Mouse (Mus musculus) neural tube, embryonic 10.5 days (tissue): ENCODE results near the gene Tmem30c.

Experiments used
- DNase-seq: peaks from one replicate; pipeline ENCODE4 v3.0.0-alpha.2; 2017; ENCODE audit warnings: low spot score; ENCODE audit errors: extremely low spot score

Gene Tmem30c

GRCm38 (mm10) chr16:57292765-57293164, at the start of gene Tmem30c:
Gene Tmem30c (minus strand): TSS chr16:57292865.
- DNase-seq, result no peak

- no peak for DNase-seq
These were observed 47.9 kb upstream of the Tmem30c start for GRCm38 (mm10) chr16:57340613-57340898.

- DNase-seq, result no peak
These were observed 47.3 kb upstream of the Tmem30c start for GRCm38 (mm10) chr16:57339765-57340612.

DNA sequence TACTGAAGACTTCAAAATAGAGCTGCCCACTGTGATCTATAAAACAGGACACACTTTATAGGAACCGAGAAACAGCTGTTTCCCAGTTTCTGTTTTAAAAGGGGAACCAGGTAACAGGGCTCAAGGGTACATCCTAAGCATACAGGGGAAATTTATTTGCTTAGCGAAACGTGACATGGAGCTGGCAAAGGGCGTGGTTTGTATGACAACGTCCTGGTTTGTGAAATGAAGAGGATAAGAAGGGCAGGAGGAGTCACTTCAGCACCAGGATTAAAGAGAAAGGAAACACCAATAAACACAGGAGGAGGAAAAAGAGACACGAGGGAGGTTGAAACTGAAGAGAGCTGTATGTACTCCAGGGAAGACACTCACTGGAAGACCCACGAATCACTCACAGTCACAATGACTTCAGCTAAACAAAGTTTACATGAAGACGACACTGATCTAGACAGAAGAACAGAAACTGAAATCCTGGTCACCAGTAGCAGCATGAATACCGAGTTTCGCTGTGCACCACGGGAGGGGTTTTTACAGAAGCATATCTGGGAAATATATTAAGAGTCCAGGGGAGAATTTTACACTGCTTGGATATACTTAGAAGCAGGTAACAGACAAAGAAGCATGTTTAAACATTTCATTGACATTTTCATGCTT, 44.2 kb upstream of the Tmem30c start:
- no peak for DNase-seq

DNA sequence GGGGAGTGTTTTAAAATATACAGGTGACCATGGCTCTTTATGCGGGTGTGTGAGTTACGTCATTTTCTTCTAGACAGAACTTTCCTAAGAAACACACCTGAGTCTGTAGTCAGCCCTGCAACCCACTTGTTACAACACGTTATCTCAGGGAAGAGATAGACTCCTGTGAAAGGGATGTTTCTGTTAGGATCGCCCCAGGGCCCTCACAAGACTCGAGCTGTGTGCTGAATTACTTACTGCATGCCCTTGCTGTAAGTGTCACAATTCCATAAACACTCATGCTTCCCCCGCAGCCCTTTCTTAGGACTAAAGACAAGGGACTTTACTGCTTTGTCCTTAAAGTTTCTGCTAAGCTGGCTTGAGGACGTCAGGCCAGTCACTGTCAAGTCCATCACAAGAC, 39.6 kb upstream of the Tmem30c start:
- DNase-seq, result no peak

DNA sequence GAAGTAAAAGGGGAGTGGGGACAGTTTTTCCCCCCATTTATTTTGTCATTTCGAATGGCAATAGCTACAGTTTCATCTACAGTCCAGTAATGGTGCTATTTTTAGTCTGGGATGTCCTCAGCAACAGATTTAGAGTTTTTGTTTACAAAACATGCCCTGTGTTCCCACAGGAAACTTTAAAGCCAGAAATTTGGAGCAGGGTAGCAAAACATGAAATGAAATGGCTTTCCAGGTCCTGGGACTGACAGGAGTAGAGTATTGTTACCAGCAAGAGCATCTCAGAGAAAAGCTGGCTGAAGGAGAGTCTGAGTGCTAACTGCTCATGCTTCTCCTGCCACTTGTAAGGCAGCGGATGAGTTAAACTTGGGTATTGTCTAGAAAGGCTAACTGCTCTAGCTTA, 37.4 kb upstream of the Tmem30c start:
- no peak for DNase-seq

GRCm38 (mm10) chr16:57329028-57329427, 36.4 kb upstream of the Tmem30c start:
- no peak for DNase-seq

- DNase-seq, result no peak
These were observed 34.3 kb upstream of the Tmem30c start for GRCm38 (mm10) chr16:57326996-57327395.

DNA sequence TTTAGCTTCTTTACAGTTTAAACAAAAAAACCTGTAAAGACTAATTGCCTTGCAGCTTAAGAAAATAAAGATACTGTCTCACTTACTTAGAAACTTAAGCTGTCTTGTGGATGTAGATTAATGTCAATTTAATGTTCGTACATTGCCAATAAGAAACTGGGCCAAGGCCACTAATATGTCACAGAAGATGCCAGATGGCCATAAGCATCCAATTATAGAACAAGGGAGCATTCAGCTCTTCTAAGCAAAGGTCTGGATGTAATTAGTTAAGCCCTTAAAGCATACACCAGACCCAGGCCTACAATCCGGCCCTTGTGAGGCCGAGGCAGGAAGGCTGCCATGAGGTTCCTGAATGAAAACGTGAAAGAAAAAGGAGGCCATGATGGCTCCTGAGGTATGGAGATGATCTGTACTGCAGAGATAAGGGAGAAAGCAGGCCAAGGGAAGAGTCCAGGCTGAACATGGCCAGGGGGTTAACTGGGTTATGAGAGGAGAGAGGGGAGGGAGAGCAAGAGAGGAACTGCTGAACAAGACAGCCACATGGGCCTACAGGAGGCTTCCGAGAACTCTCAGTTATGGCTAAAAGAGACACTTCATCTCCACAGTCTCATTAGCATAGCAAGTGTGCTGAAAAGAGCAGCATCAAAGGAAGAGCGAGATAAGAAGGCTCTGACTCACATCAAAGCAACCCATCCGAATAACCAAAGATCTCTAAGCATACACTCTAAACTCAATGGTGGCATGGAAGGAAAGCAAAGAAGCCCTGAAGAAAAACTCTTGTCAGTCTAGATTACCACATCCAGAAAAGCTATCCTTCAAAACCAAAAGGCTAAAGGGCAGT, 26.8 kb upstream of the Tmem30c start:
- DNase-seq, result no peak

DNA sequence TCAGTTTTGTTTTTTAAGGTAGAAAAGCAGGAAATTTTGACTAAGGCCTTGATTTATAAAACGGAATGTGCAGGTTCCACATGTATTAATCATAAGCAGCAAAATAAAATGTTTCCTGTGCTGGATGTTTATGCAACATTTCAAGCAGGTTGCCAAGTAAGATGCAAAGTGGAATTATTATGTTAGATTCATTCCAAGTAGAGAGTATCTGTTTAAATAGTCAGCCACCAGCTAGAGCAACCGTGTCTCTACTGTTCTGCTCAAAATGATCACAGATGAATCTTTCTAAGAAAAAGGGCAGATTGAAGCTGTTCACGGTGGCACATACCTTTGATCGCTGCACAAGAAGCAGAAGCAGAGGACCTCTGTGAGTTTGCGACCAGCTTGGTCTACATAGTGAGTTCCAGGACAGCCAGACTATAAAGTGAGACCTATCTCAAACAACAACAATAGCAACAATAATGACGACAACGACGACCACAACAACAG, 26.0 kb upstream of the Tmem30c start:
- DNase-seq, result no peak

DNA sequence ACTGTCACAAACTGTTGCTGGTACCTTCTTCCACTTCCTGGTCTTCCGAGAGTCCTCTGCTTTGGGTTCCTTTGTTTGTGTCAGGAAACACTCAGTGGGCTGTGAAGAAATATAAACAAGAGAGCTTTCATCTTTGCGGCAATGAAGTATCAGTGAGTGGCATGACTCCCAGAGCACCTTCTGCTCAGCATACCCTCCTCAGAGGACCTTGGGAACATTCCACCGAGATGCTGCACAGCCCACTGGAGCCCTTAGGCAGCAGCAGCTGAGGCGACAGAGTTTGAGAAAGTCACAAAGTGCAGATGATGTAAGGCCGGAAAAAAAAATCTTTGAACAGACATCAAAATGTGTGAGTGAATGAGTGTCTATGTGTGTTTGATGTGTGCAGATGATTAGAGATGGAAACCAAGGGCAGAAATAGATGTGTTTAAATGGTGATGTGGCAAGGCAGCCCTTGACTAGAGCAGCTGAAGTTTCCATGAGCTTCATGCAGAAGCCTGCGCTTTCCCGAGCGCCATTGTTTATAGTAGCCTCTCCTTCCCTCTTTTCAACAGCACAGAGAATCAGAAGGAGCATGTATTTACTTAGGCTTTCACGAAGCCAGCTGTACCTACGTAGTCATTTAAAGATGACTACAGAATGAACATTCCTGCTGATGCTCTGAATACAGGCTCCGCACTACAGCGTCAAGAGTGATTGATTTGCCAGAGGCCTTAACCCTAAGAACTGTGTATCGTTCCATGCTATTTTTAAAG, 25.4 kb upstream of the Tmem30c start:
- no peak for DNase-seq

DNA sequence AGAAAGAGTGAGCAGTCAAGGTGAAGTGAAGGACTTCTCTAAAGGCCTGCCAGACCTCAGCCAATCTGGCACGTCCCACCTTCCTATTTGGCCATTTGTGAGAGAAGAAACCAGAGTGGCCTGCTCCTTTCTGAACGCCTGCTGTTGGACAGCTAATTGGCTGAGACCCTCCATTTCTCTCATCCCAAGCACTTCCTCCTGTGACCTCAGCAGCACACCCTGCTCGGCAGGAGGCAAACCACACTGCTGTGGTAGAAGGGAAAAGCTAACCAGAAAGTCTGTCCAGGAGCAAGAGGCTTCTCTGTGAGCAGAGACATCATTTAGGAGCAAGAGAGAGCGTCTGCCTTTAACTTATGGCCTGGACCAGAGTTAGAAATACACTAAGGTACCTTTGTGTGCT, 24.5 kb upstream of the Tmem30c start:
- no peak for DNase-seq

- DNase-seq, result no peak
These were observed 22.4 kb upstream of the Tmem30c start for GRCm38 (mm10) chr16:57315026-57315425.

- no peak for DNase-seq
These were observed 21.6 kb upstream of the Tmem30c start for GRCm38 (mm10) chr16:57314236-57314635.

DNA sequence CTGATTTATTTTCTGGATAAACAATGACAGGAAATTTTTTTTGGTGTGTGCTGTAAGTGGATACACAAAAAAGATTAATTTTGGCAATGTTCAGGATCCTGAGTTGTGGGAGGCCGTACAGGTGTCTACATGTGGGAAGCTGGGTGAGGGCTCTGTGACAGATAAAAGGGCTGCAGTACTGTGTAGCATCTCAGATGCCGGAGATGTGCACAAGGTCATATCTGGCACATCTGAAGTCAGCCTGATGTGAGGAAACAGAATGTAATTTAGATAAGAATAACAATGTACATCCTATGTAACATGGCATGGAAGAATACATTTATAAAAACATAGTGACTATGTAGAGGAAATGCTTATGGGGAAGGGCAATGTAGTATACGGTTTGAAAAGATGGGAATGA, 20.8 kb upstream of the Tmem30c start:
- no peak for DNase-seq

- no peak for DNase-seq
These were observed 19.5 kb upstream of the Tmem30c start for GRCm38 (mm10) chr16:57312130-57312529.

DNA sequence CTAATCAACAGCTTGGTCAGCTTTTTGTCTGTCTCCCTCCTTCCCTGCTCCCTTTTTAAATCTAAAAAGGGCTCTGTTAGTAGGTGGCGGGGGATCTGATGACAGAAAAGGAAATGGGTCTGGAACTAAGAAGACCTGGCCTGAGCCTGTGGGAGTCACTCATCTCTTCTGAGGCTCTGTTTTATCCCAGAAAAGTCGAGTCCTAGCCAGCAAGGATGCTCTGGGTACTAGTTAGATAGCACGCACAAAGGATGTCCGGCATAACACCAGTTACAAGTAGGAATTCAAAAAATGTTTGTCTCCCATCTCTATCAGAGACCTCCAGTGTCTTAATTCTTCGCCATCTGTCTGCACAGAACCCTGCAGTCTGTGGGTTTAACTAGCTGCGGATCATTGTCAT, 12.8 kb upstream of the Tmem30c start:
- no peak for DNase-seq

DNA sequence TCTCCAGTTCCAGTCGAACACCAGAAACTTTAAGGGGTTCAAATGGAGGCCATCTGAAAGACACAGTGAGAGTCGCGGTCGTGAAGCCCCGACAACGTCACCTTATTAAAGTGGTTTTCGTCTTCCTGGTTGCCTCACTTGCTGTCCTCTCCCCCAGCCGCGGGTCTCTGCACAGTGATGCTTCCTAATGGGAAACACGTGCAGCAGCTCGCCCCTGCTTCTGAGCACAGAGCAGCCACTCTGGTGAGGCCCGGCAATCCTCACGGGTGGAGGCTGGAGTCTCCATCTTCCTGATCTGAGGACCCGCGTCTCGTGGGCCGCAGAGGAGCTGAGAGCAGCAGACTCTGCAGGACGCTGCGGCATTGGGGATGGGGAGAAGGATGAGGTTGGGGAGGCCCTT, 11.1 kb upstream of the Tmem30c start:
- DNase-seq, result peak; percentile 53

DNA sequence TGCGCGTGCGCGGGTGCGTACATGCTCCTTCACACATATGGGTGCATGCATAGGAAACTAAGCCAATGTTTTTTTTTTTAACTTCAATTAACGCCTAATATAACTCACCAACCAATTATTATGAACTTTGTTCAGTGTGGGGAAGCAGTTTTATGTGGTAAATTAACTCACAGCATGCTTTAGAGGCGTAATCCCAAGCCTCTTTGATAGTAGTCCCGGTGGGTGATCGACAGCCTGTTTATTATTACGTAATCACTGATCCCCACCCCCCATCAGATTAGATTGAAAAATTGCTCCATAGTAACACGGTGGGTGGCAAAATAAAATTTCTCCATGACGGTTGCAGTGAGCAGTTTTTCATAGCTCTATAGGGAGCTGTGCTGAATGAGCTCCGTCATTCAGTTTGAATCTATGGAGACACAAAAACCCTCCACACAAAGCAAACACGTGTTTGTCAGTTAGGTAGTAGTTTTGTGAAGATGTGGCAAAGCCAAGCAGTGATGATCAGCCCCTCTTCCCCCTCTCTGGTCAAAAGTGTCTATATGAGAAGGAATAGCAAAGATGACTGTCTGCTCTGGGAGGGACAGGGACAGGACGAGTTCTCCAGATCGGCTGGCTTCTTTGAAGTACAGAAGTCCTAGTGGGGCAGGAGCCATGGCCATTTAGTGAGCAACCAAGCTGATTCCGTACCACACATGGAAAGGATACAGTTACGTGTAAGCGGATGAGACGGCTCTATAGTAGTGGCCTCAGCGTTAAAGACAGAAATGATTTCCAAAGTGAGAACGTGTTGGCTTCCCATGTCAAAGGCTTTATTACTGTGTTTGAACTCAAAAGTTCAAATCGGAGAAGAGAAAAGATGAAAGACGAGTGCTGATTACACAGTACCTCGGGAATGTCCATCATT, 10.4 kb upstream of the Tmem30c start:
- DNase-seq, result no peak

- DNase-seq, result no peak
These were observed 8.9 kb upstream of the Tmem30c start for GRCm38 (mm10) chr16:57301512-57302115.
